Mouse (Mus musculus) subcutaneous adipose tissue, adult 2 months (tissue): ENCODE measurements around the gene Eif1b. TPM values are rescaled to one million over a fixed set of nuclear protein-coding genes. Genes with fewer than 3 reads are reported as not detected.

Experiments used
- polyA plus RNA-seq: library from polyadenylated mRNA; depleted of rRNA; stranded (reverse); fragments of >200 nt; gene quantifications from 2 replicates; pipeline ENCODE4 v1.2.3, GENCODE M21; 2012; ENCODE audit warnings: low replicate concordance; rRNA removed

Gene Eif1b
- 33.8 and 41.5 TPM in 2 replicates for polyA plus RNA-seq

GRCm38 (mm10) chr9:120492010-120492399, at the start of gene Eif1b:
TSS of gene Eif1b (plus strand) at chr9:120492232.

GRCm38 (mm10) chr9:120539662-120540251, 47.7 kb downstream of the Eif1b start, which contains the start of gene Entpd3:
TSS of gene Entpd3 (plus strand) at chr9:120539818.

Other genes starting within 250 kb of the Eif1b start
- 3.8 and 8.7 TPM in 2 replicates for gene Myrip, start 190.7 kb upstream of the Eif1b start, polyA plus RNA-seq
- 0.14 and 6.3 TPM in 2 replicates for gene Entpd3, start 47.6 kb downstream of the Eif1b start, polyA plus RNA-seq
- 313 and 729 TPM in 2 replicates for gene Rpl14, start 79.2 kb downstream of the Eif1b start, polyA plus RNA-seq